Mouse (Mus musculus) liver, embryonic 14.5 days (tissue): ENCODE results near the gene F8.

Experiments
- CTCF ChIP-seq: IDR thresholded peaks from 2 replicates; pipeline ENCODE4 v1.5.1; 2016; ENCODE audit warnings: antibody characterized with exemption, low read depth, control low read depth
- EP300 ChIP-seq: IDR thresholded peaks from 2 replicates; pipeline ENCODE4 v1.6.1; 2016; ENCODE audit warnings: antibody characterized with exemption, low read depth

DNA sequence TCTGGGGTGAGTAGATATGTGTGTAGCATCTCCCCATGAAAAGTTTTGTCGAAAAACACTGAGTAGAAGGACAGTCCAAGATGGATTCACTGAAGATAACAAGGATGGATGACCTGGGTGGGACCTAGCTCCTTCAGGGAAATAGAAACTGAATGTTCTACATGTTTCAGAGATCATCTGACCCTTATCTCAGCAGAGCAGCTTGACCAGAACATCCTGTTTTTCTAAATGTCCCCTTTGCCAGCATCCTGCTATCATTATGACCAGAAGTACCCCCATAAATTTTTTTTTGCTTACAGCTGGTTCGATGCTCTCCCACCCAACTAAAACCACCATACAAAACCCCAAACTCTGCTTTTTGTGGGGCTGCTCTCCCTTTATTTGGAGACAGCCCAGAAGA, 20.3 kb upstream of the F8 start:
- TF ChIP-seq CTCF (no peak), EP300 (peak; percentile 68)
